Comparison of ENCODE assay signal across 28 mouse cellular contexts in the genomic region with DNA sequence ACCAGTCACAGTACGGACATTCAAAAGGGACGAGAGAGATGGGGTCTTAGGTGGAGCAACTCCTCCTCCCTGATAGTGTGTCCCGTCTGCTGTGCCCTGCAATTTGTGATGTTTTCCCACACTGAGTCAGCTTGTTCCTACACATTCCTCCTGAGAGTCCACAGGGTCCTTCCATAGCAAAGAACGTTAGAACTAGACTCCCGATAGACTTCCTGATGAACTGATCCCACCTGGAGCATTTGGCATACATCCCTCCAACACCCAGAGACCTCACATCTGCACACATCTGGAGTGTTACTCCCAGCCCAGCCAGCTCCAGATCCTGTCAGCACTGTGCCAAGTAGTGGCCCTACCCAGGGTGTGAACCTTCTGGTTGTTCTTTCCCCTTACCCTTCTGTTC.
"Had no signal": no experiment of that assay in that cellular context is flagged by ENCODE, and none has a peak within 500 bp of the region (broad histone marks: within the 10 kb centered on the region; RNA-seq: fewer than 3 reads in every experiment).

No protein-coding gene starts in this region.

- H3K4me3 ChIP-seq: gastrocnemius, adult 2 months; heart, adult 2 months; heart, embryonic 13.5 days; heart, embryonic 15.5 days; hindbrain, embryonic 10.5 days; hindbrain, embryonic 12.5 days; kidney, embryonic 15.5 days; limb, embryonic 12.5 days; limb, embryonic 15.5 days; liver, embryonic 12.5 days had no signal

- H3K9me3 ChIP-seq: heart, embryonic 13.5 days; heart, embryonic 15.5 days; hindbrain, embryonic 10.5 days; hindbrain, embryonic 12.5 days; kidney, embryonic 15.5 days; limb, embryonic 12.5 days; limb, embryonic 15.5 days; liver, embryonic 12.5 days had no signal

- H3K36me3 ChIP-seq: heart, embryonic 13.5 days; heart, embryonic 15.5 days; hindbrain, embryonic 12.5 days; kidney, embryonic 15.5 days; limb, embryonic 12.5 days; limb, embryonic 15.5 days; liver, embryonic 12.5 days had no signal

- H3K4me2 ChIP-seq: heart, embryonic 11.5 days; heart, embryonic 13.5 days; heart, embryonic 15.5 days; hindbrain, embryonic 12.5 days; hindbrain, embryonic 14.5 days; kidney, embryonic 15.5 days; limb, embryonic 12.5 days; limb, embryonic 15.5 days; liver, embryonic 12.5 days had no signal

- H3K4me1 ChIP-seq: liver, embryonic 12.5 days had no signal

- H3K9ac ChIP-seq: heart, embryonic 13.5 days; heart, embryonic 15.5 days; hindbrain, embryonic 12.5 days; hindbrain, embryonic 14.5 days; kidney, embryonic 15.5 days; limb, embryonic 12.5 days; limb, embryonic 15.5 days; liver, embryonic 12.5 days; liver, embryonic 14.5 days had no signal

- DNase-seq: gastrocnemius, adult 2 months; gastrocnemius, postnatal 10 days; gastrocnemius, postnatal 25 days; heart, adult 2 months; heart, postnatal 14 days; heart, postnatal 4 days; kidney, adult 11 months; kidney, adult 2 months; kidney, adult 9 months; kidney, postnatal 14 days; kidney, postnatal 36 days; layer of hippocampus, postnatal 36 days; left cerebral cortex, postnatal 4 days had no signal

- H3K27ac ChIP-seq: gastrocnemius, adult 2 months; heart, adult 2 months; heart, embryonic 13.5 days; heart, embryonic 15.5 days; hindbrain, embryonic 10.5 days; hindbrain, embryonic 12.5 days; hindbrain, embryonic 14.5 days; kidney, embryonic 15.5 days; kidney, postnatal 0 days; limb, embryonic 12.5 days; limb, embryonic 15.5 days; liver, embryonic 12.5 days; liver, embryonic 14.5 days had no signal

- ATAC-seq: hindbrain, embryonic 16.5 days; inflammation-experienced regulatory T-cells, adult 6 months; intestine, embryonic 16.5 days; liver, embryonic 12.5 days had no signal

- H3K27me3 ChIP-seq: heart, embryonic 13.5 days; heart, embryonic 15.5 days; hindbrain, embryonic 12.5 days; kidney, embryonic 15.5 days; limb, embryonic 12.5 days; limb, embryonic 15.5 days; liver, embryonic 12.5 days had no signal
